Mouse (Mus musculus) embryonic facial prominence, embryonic 14.5 days (tissue): ENCODE results near the gene S100b. TPM values are rescaled to one million over a fixed set of nuclear protein-coding genes. Genes with fewer than 3 reads are reported as not detected.
A peak's percentile ranks its signal among the peaks of the same experiment; 100 is the strongest.

Experiments
- ATAC-seq: fragments of 200-750 bp; cut with Nextera tagmentation; 2 replicates; pipeline ENCODE4 v1.8.0; 2017; ENCODE audit warnings: low read depth, moderate number of reproducible peaks, moderate TSS enrichment
- DNase-seq: peaks from one replicate; pipeline ENCODE4 v3.0.0-alpha.2; 2015; ENCODE audit warnings: low spot score
- H3K27ac ChIP-seq: fragments of 300-500 bp; sonication (generic); replicated peaks from 2 replicates; pipeline ENCODE4 v1.5.1; 2014; ENCODE audit warnings: low read depth, mild to moderate bottlenecking, low read length, moderate library complexity
- H3K27me3 ChIP-seq: fragments of 300-500 bp; sonication (generic); replicated peaks from 2 replicates; pipeline ENCODE4 v1.6.1; 2014; ENCODE audit warnings: low read length; ENCODE audit not compliant: control insufficient read depth, insufficient read depth
- H3K36me3 ChIP-seq: fragments of 300-500 bp; sonication (generic); 2 replicates; pipeline ENCODE4 v1.6.1; 2014; ENCODE audit warnings: low read length, mixed read lengths; ENCODE audit not compliant: control insufficient read depth, insufficient read depth
- H3K4me1 ChIP-seq: fragments of 300-500 bp; sonication (generic); 2 replicates; pipeline ENCODE4 v1.6.1; 2014; ENCODE audit warnings: antibody characterized with exemption, low read length; ENCODE audit not compliant: control insufficient read depth, insufficient read depth
- H3K4me2 ChIP-seq: fragments of 300-500 bp; sonication (generic); 2 replicates; pipeline ENCODE4 v1.6.1; 2014; ENCODE audit warnings: low read depth, mild to moderate bottlenecking, low read length, moderate library complexity, mixed read lengths
- H3K4me3 ChIP-seq: fragments of 300-500 bp; sonication (generic); 2 replicates; pipeline ENCODE4 v1.5.1; 2014; ENCODE audit warnings: low read depth, mild to moderate bottlenecking, low read length
- H3K9ac ChIP-seq: fragments of 300-500 bp; sonication (generic); 2 replicates; pipeline ENCODE4 v1.6.1; 2014; ENCODE audit warnings: low read depth, mild to moderate bottlenecking, low read length, moderate library complexity, mixed read lengths
- H3K9me3 ChIP-seq: fragments of 300-500 bp; sonication (generic); 2 replicates; pipeline ENCODE4 v1.6.1; 2016; ENCODE audit warnings: low read length; ENCODE audit not compliant: control insufficient read depth
- WGBS: fragments of 180-500 bp; shearing (Covaris S2); extraction: QIAGEN DNeasy Blood & Tissue Kit; methylation state at CpG from one replicate; pipeline ENCODE4 v1.1.7; 2014; 5-methylcytosine and 5-hydroxymethylcytosine counted together
- microRNA counts: library from miRNA; unstranded; fragments of <30 nt; microRNA quantifications from one replicate; lab custom pipeline; 2017
- microRNA-seq: library from miRNA; unstranded; fragments of <30 nt; microRNA quantifications from one replicate; pipeline ENCODE4, GENCODE M21; 2016; ENCODE audit warnings: borderline number of aligned reads
- polyA plus RNA-seq: library from polyadenylated mRNA; unstranded; fragments of >200 nt; fragmentation: Nextera tagmentation; extraction: Ambion mirVana; gene quantifications from 2 replicates; pipeline ENCODE4 v1.2.1, GENCODE M21; 2014

The S100b gene
- polyA plus RNA-seq, 1 experiment from 2014 or later = 12.9 TPM

- H3K27me3 ChIP-seq = no peaks in the 10 kb centered on the region
- H3K27ac ChIP-seq = no peak overlapping the region
- ATAC-seq = no peak
- 88% methylated on average over 9 of the region's 9 CpGs for WGBS
- no peaks in the 10 kb centered on the region for H3K4me1 ChIP-seq
- H3K9me3 ChIP-seq = no peaks in the 10 kb centered on the region
- no peak overlapping the region for H3K4me2 ChIP-seq
- peaks cover 54% of the 10 kb centered on the region for H3K36me3 ChIP-seq
- no peak overlapping the region for H3K4me3 ChIP-seq
- DNase-seq = no peak
- no peak overlapping the region for H3K9ac ChIP-seq
Measured at GRCm38 (mm10) chr10:76306738-76307137, 53.1 kb downstream of the S100b start.

MicroRNAs encoded within 50 kb of the gene (microRNA counts, 519-probe panel; counts per million panel counts)
- 1,676 counts per million, percentile 9 among the panel's probes with 10 or more counts for microRNA mmu-miR-678 (lab: Ali Mortazavi, UCI)

Small RNA genes within 50 kb of the gene (microRNA-seq; reads per million reads assigned to microRNA genes)
- not detected for gene Mir678

Other genes with a start within 250 kb of the S100b start
- gene Zfp280b, start 221.2 kb upstream of the S100b start, polyA plus RNA-seq = 17.8 and 18.7 TPM in 2 replicates
- not detected in 2 replicates for gene Slc5a4b, start 142.9 kb upstream of the S100b start, polyA plus RNA-seq
- gene Slc5a4a, start 106.4 kb upstream of the S100b start, polyA plus RNA-seq = not detected in 2 replicates
- gene Prmt2, start 16.0 kb upstream of the S100b start, polyA plus RNA-seq = 68.7 and 71.5 TPM in 2 replicates
- 6.0 and 7.7 TPM in 2 replicates for gene Dip2a, start 91.4 kb downstream of the S100b start, polyA plus RNA-seq
- gene AC141477.1, start 186.6 kb downstream of the S100b start, polyA plus RNA-seq = not detected in 2 replicates
- 17.5 and 19.1 TPM in 2 replicates for gene Pcnt, start 188.9 kb downstream of the S100b start, polyA plus RNA-seq
- gene 2610028H24Rik, start 195.2 kb downstream of the S100b start, polyA plus RNA-seq = 0.25 and 2.2 TPM in 2 replicates
- gene Mcm3ap, start 215.1 kb downstream of the S100b start, polyA plus RNA-seq = 53.1 and 63.3 TPM in 2 replicates
- gene Ybey, start 215.3 kb downstream of the S100b start, polyA plus RNA-seq = 3.3 and 4.2 TPM in 2 replicates